Mouse (Mus musculus): ENCODE data around the gene Ankrd42. TPM values are rescaled to one million over a fixed set of nuclear protein-coding genes. Genes with fewer than 3 reads are reported as not detected.

Ankrd42 gene
- polyA plus RNA-seq (2014; fragmentation: Nextera tagmentation; extraction: Ambion mirVana), result 5.8 and 7.2 TPM in 2 replicates

GRCm38 (mm10) chr7:92637021-92637625, at the start of gene Ankrd42:
TSS of gene Ankrd42 (minus strand) at chr7:92637142.
- Histone ChIP-seq H3K27ac (replicated peaks; ENCODE audit: low read depth, low read length) (peak within 1 kb of the TSS; percentile 89), H3K4me2 (ENCODE audit: low read depth, low read length) (peak within 1 kb of the TSS; percentile 97), H3K27me3 (replicated peaks; ENCODE audit: control insufficient read depth, insufficient read depth, low read length) (no peaks in the 10 kb centered on the region), H3K4me3 (ENCODE audit: low read depth, low read length) (peak within 1 kb of the TSS; percentile 85), H3K9me3 (ENCODE audit: control insufficient read depth, low read length) (no peaks in the 10 kb centered on the region), H3K9ac (ENCODE audit: low read depth, low read length) (peak within 1 kb of the TSS; percentile 89), H3K4me1 (ENCODE audit: control insufficient read depth, insufficient read depth, low read length) (peaks cover 12% of the 10 kb centered on the region), H3K36me3 (ENCODE audit: control insufficient read depth, insufficient read depth, low read length) (peaks cover 19% of the 10 kb centered on the region)
- WGBS, result under 1% methylated on average over 37 of the region's 44 CpGs
- ATAC-seq (ENCODE audit: low read depth) (peak; percentile 98), DNase-seq (ENCODE audit: low spot score) (peak; percentile 97)

DNA sequence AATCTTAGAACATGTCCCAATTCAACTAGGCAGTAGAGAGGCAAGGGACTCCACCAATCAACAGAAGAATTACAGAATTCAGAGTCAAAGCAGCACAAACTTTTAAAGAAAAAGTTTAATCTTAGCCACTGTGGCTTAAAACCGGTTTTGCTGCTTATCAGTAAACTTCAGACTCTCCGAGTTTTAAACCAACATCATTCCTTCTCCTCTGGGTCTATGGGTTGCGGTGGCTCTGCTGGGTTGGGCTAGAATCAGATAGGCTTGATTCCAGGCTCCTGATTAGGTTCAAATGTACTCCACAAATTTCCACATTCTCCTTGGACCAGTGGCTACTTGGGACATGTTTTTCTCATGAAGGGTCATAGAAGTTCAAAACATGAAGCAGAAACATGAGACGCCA, 40.4 kb upstream of the Ankrd42 start:
- Histone ChIP-seq H3K4me3 (ENCODE audit: low read depth, low read length) (no peak overlapping the region), H3K27me3 (replicated peaks; ENCODE audit: control insufficient read depth, insufficient read depth, low read length) (no peaks in the 10 kb centered on the region), H3K4me2 (ENCODE audit: low read depth, low read length) (no peak overlapping the region), H3K4me1 (ENCODE audit: control insufficient read depth, insufficient read depth, low read length) (no peaks in the 10 kb centered on the region), H3K9ac (ENCODE audit: low read depth, low read length) (no peak overlapping the region), H3K27ac (replicated peaks; ENCODE audit: low read depth, low read length) (no peak overlapping the region), H3K9me3 (ENCODE audit: control insufficient read depth, low read length) (no peaks in the 10 kb centered on the region), H3K36me3 (ENCODE audit: control insufficient read depth, insufficient read depth, low read length) (no peaks in the 10 kb centered on the region)
- DNase-seq (ENCODE audit: low spot score), result peak; percentile 10
- 63% methylated on average over 4 of the region's 4 CpGs for WGBS
- no peak for ATAC-seq (ENCODE audit: low read depth)

- Histone ChIP-seq H3K27me3 (replicated peaks; ENCODE audit: control insufficient read depth, insufficient read depth, low read length) (no peaks in the 10 kb centered on the region), H3K36me3 (ENCODE audit: control insufficient read depth, insufficient read depth, low read length) (no peaks in the 10 kb centered on the region), H3K4me2 (ENCODE audit: low read depth, low read length) (no peak overlapping the region), H3K9me3 (ENCODE audit: control insufficient read depth, low read length) (no peaks in the 10 kb centered on the region), H3K4me1 (ENCODE audit: control insufficient read depth, insufficient read depth, low read length) (no peaks in the 10 kb centered on the region), H3K27ac (replicated peaks; ENCODE audit: low read depth, low read length) (no peak overlapping the region), H3K9ac (ENCODE audit: low read depth, low read length) (no peak overlapping the region), H3K4me3 (ENCODE audit: low read depth, low read length) (no peak overlapping the region)
- WGBS, result 71% methylated on average over 3 of the region's 3 CpGs
- ATAC-seq (ENCODE audit: low read depth), result no peak
- no peak for DNase-seq (ENCODE audit: low spot score)
These were observed 38.2 kb upstream of the Ankrd42 start for GRCm38 (mm10) chr7:92675131-92675530.

GRCm38 (mm10) chr7:92669507-92670471, 32.8 kb upstream of the Ankrd42 start, which contains the start of gene Pcf11:
TSS of gene Pcf11 (minus strand) at chr7:92669934.
- Histone ChIP-seq H3K4me1 (ENCODE audit: control insufficient read depth, insufficient read depth, low read length) (peaks cover 12% of the 10 kb centered on the region), H3K27me3 (replicated peaks; ENCODE audit: control insufficient read depth, insufficient read depth, low read length) (no peaks in the 10 kb centered on the region), H3K27ac (replicated peaks; ENCODE audit: low read depth, low read length) (peak within 1 kb of the TSS; percentile 97), H3K9ac (ENCODE audit: low read depth, low read length) (peak within 1 kb of the TSS; percentile 90), H3K9me3 (ENCODE audit: control insufficient read depth, low read length) (no peaks in the 10 kb centered on the region), H3K4me3 (ENCODE audit: low read depth, low read length) (peak within 1 kb of the TSS; percentile 67), H3K4me2 (ENCODE audit: low read depth, low read length) (peak within 1 kb of the TSS; percentile 68), H3K36me3 (ENCODE audit: control insufficient read depth, insufficient read depth, low read length) (0 out of 2 replicates have a peak, but pooled peaks cover 5% of the 10 kb centered on the region)
- DNase-seq (ENCODE audit: low spot score) (peak; percentile 100), ATAC-seq (ENCODE audit: low read depth) (peak; percentile 99)
- under 1% methylated on average over 75 of the region's 88 CpGs for WGBS

DNA sequence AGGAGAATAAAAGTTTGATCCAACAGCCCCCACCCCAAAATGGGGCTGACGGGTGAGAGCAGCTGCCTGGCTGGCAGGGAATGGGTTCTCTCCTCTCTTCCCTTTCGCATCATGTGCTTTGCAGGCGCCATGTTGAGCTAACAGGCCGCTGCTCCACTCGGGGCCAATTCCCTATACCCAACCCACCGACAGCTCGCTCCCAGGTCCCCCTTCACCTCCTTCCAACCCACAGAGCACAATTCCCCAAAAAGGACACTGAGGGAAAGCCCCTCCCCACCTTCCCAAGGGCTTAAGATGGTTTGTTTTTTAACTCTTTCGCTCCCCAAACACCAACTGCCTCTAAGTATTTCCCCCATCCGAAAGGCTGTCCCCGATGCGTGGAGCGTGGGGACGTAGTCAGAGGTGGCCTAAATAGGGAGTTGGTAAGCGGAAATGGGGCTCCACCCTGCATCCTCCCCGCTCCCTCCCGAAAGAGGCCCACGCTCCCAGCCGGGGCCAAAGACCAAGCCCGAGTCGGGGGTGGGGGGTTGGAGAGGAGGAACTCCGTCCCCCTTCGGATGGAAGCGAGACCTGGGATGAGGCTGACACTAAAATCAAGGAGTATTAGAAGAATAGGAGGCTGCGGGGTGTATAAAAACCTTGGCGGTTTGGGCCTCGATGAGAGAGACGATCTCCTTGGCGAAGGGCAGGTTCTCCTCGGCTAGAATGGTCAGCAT, 32.0 kb upstream of the Ankrd42 start:
- H3K36me3 ChIP-seq (ENCODE audit: control insufficient read depth, insufficient read depth, low read length), result 0 out of 2 replicates have a peak, but pooled peaks cover 5% of the 10 kb centered on the region
- WGBS, result under 1% methylated on average over 28 of the region's 29 CpGs
- peak overlapping the region; percentile 90 for H3K9ac ChIP-seq (ENCODE audit: low read depth, low read length)

GRCm38 (mm10) chr7:92666274-92666820, 29.4 kb upstream of the Ankrd42 start:
- Histone ChIP-seq H3K9ac (ENCODE audit: low read depth, low read length) (0 out of 2 replicates have a peak overlapping the region, but pooled peaks have one; percentile 42), H3K4me2 (ENCODE audit: low read depth, low read length) (peak overlapping the region; percentile 68), H3K36me3 (ENCODE audit: control insufficient read depth, insufficient read depth, low read length) (peaks cover 21% of the 10 kb centered on the region), H3K4me3 (ENCODE audit: low read depth, low read length) (0 out of 2 replicates have a peak overlapping the region, but pooled peaks have one; percentile 67), H3K9me3 (ENCODE audit: control insufficient read depth, low read length) (no peaks in the 10 kb centered on the region), H3K4me1 (ENCODE audit: control insufficient read depth, insufficient read depth, low read length) (peaks cover 12% of the 10 kb centered on the region), H3K27ac (replicated peaks; ENCODE audit: low read depth, low read length) (no peak overlapping the region), H3K27me3 (replicated peaks; ENCODE audit: control insufficient read depth, insufficient read depth, low read length) (no peaks in the 10 kb centered on the region)
- 82% methylated on average over 7 of the region's 7 CpGs for WGBS
- ATAC-seq (ENCODE audit: low read depth) (no peak), DNase-seq (ENCODE audit: low spot score) (no peak)

More for the DNA sequence above, 32.0 kb upstream of the Ankrd42 start:
- Histone ChIP-seq H3K9me3 (ENCODE audit: control insufficient read depth, low read length) (no peaks in the 10 kb centered on the region), H3K4me2 (ENCODE audit: low read depth, low read length) (peak overlapping the region; percentile 68), H3K4me1 (ENCODE audit: control insufficient read depth, insufficient read depth, low read length) (peaks cover 12% of the 10 kb centered on the region), H3K27ac (replicated peaks; ENCODE audit: low read depth, low read length) (peak overlapping the region; percentile 97), H3K27me3 (replicated peaks; ENCODE audit: control insufficient read depth, insufficient read depth, low read length) (no peaks in the 10 kb centered on the region), H3K4me3 (ENCODE audit: low read depth, low read length) (peak overlapping the region; percentile 67)
- 0 out of 2 replicates have a peak, but pooled peaks have one; percentile 1 for ATAC-seq (ENCODE audit: low read depth)
- peak; percentile 70 for DNase-seq (ENCODE audit: low spot score)

DNA sequence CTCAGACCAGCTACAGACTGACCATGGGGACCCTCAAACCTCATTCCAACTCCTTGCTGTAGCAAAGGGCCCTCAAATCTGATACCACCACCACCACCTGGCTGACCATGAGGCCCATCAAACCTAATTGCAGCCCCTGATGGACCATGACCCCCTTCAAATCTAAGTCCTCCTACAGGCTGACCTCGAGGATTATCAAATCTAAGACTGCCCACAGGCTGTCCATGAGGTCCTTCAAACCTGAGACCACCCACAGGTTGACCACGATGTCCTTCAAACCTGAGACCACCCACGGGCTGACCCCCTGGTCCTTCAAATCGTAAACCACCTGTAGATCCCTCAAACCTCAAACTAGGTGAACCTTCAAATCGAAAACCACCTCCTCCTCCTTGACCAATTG, 21.1 kb upstream of the Ankrd42 start:
- Histone ChIP-seq H3K36me3 (ENCODE audit: control insufficient read depth, insufficient read depth, low read length) (peaks cover 88% of the 10 kb centered on the region), H3K9me3 (ENCODE audit: control insufficient read depth, low read length) (no peaks in the 10 kb centered on the region), H3K4me2 (ENCODE audit: low read depth, low read length) (no peak overlapping the region), H3K27me3 (replicated peaks; ENCODE audit: control insufficient read depth, insufficient read depth, low read length) (no peaks in the 10 kb centered on the region), H3K9ac (ENCODE audit: low read depth, low read length) (no peak overlapping the region), H3K4me1 (ENCODE audit: control insufficient read depth, insufficient read depth, low read length) (peaks cover 3% of the 10 kb centered on the region; the same call in 1 of the 2 replicates), H3K27ac (replicated peaks; ENCODE audit: low read depth, low read length) (no peak overlapping the region), H3K4me3 (ENCODE audit: low read depth, low read length) (no peak overlapping the region)
- 96% methylated on average over 5 of the region's 5 CpGs for whole genome bisulfite sequencing
- DNase-seq (ENCODE audit: low spot score), result no peak
- ATAC-seq (ENCODE audit: low read depth), result no peak

- no peak overlapping the region for H3K9ac ChIP-seq (ENCODE audit: low read depth, low read length)
- DNase-seq (ENCODE audit: low spot score), result no peak
- H3K4me1 ChIP-seq (ENCODE audit: control insufficient read depth, insufficient read depth, low read length), result peaks cover 3% of the 10 kb centered on the region; the same call in 1 of the 2 replicates
- H3K9me3 ChIP-seq (ENCODE audit: control insufficient read depth, low read length), result no peaks in the 10 kb centered on the region
- H3K4me3 ChIP-seq (ENCODE audit: low read depth, low read length), result no peak overlapping the region
- no peak overlapping the region for H3K27ac ChIP-seq (replicated peaks; ENCODE audit: low read depth, low read length)
- no peak overlapping the region for H3K4me2 ChIP-seq (ENCODE audit: low read depth, low read length)
- WGBS, result 91% methylated on average over 2 of the region's 2 CpGs
- H3K36me3 ChIP-seq (ENCODE audit: control insufficient read depth, insufficient read depth, low read length), result peaks cover 84% of the 10 kb centered on the region
- H3K27me3 ChIP-seq (replicated peaks; ENCODE audit: control insufficient read depth, insufficient read depth, low read length), result no peaks in the 10 kb centered on the region
- ATAC-seq (ENCODE audit: low read depth), result no peak
These were observed 19.4 kb upstream of the Ankrd42 start for GRCm38 (mm10) chr7:92656386-92656785.
